Mouse (Mus musculus): ENCODE measurements around the gene Fastkd5. TPM values are rescaled to one million over a fixed set of nuclear protein-coding genes. Genes with fewer than 3 reads are reported as not detected.
"Not testable (repeated sequence)": the region's sequence is repeated elsewhere in the genome, so short reads cannot be mapped to it uniquely, and the experiment has no call there.

The Fastkd5 gene
- polyA plus RNA-seq, 1 experiment, result 6.9 TPM

DNA sequence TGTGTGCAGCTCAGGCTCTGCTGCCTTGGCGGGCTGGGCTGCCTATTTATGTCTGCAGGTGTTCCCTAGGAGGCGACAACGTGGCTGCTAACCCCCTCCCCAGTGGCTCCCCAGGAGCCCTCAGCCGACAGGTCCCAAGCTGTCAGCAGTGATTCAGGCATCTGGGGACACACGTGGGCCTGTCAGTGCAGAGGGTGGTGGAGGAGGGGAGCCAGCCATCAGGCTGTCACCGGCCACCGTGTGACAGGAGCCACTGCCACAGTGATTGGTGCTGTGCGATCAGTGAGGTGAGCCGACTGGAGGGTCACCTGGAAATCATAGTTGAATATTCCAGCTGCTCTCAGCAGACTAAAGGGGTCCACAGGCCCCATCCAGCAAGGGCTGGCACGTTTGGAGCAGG, 47.3 kb downstream of the Fastkd5 start, which contains the start of gene Avp:
TSS of gene Avp (minus strand) at position 3 of the 400 bp plus-strand sequence.
- Histone ChIP-seq H3ac (ENCODE audit: control insufficient read depth, insufficient read length, low read depth) (no peak within 1 kb of the TSS), H3K36me3 (ENCODE audit: control insufficient read depth, insufficient read depth) (no peaks in the 10 kb centered on the region), H3K79me3 (ENCODE audit: low read depth) (no peaks in the 10 kb centered on the region), H3K27me3 (ENCODE audit: control insufficient read depth, insufficient read depth, insufficient read length) (peaks cover 19% of the 10 kb centered on the region), H3K4me3 (ENCODE audit: insufficient read depth, poor library complexity, severe bottlenecking) (no peak within 1 kb of the TSS), H3K79me2 (ENCODE audit: control insufficient read depth, insufficient read depth) (no peaks in the 10 kb centered on the region)
- TF ChIP-seq FOSL1 (IDR thresholded peaks at IDR 0.05; ENCODE audit: insufficient read depth, low read length, poor library complexity, severe bottlenecking) (no peak), CTCF (IDR thresholded peaks at IDR 0.05; ENCODE audit: control insufficient read depth, insufficient read depth, insufficient read length) (no peak), CEBPB (IDR thresholded peaks at IDR 0.05; ENCODE audit: low read depth) (no peak), MYOD1 (IDR thresholded peaks at IDR 0.05; ENCODE audit: control insufficient read depth, insufficient read length, low read depth) (no peak), MYOG (IDR thresholded peaks at IDR 0.05; ENCODE audit: control insufficient read depth, extremely low read depth, insufficient read length) (no peak), USF1 (IDR thresholded peaks at IDR 0.05; ENCODE audit: low read depth) (no peak), MAX (IDR thresholded peaks at IDR 0.05) (no peak)

DNA sequence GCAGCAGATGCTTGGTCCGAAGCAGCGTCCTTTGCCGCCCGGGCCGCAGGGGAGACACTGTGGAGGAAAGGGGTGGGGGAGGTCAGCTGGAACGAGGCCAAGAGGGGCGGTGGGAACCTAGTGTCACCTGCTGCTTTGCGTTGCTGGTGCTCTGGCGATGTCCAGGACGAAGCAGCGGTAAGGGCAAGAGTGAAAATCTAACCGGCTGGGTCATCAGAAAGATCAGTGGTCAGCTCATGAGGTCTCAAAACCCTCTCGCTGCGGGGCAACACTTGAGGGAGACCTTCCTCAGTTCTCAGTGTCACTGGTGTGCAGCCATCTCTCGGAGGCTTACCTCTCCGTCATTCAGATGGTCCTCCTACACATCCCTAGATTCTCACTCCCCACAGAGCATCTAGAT, 48.6 kb downstream of the Fastkd5 start:
- no peaks in the 10 kb centered on the region for H3K79me2 ChIP-seq (ENCODE audit: control insufficient read depth, insufficient read depth)
- H3K27me3 ChIP-seq (ENCODE audit: control insufficient read depth, insufficient read depth, insufficient read length), result peaks cover 19% of the 10 kb centered on the region
- no peak overlapping the region for H3K4me3 ChIP-seq (ENCODE audit: insufficient read depth, poor library complexity, severe bottlenecking)
- H3K36me3 ChIP-seq (ENCODE audit: control insufficient read depth, insufficient read depth), result no peaks in the 10 kb centered on the region
- no peaks in the 10 kb centered on the region for H3K79me3 ChIP-seq (ENCODE audit: low read depth)
- no peak overlapping the region for H3ac ChIP-seq (ENCODE audit: control insufficient read depth, insufficient read length, low read depth)
- no peak for TF ChIP-seq USF1 (IDR thresholded peaks at IDR 0.05; ENCODE audit: low read depth)
- no peak for TF ChIP-seq CEBPB (IDR thresholded peaks at IDR 0.05; ENCODE audit: low read depth)
- no peak for TF ChIP-seq MYOG (IDR thresholded peaks at IDR 0.05; ENCODE audit: control insufficient read depth, extremely low read depth, insufficient read length)
- TF ChIP-seq CTCF (IDR thresholded peaks at IDR 0.05; ENCODE audit: control insufficient read depth, insufficient read depth, insufficient read length), result no peak
- TF ChIP-seq FOSL1 (IDR thresholded peaks at IDR 0.05; ENCODE audit: insufficient read depth, low read length, poor library complexity, severe bottlenecking), result no peak
- TF ChIP-seq MYOD1 (IDR thresholded peaks at IDR 0.05; ENCODE audit: control insufficient read depth, insufficient read length, low read depth), result no peak
- TF ChIP-seq MAX (IDR thresholded peaks at IDR 0.05), result no peak

DNA sequence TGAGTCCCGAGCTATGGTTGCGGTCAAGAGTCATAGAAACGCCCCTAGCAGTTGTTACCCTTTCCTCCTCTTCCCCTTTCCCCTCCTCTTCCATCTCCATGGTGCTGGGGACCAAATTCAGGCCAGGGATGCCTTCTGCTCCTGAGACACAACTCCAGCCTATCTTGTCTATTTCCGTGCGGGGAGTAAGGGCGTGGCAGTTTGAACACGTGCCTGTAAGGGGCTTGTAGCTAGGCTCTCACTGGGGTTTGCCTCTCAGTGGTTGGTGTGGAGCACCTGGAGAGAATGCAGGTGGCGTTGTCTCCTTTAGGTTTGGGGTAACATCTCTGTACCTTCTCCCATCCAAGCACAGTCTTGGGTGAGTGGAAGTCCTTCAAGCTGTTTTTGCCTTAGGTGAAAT, 50.0 kb downstream of the Fastkd5 start:
- Histone ChIP-seq H3K79me2 (ENCODE audit: control insufficient read depth, insufficient read depth) (no peaks in the 10 kb centered on the region), H3K79me3 (ENCODE audit: low read depth) (no peaks in the 10 kb centered on the region), H3K4me3 (ENCODE audit: insufficient read depth, poor library complexity, severe bottlenecking) (no peak overlapping the region), H3ac (ENCODE audit: control insufficient read depth, insufficient read length, low read depth) (no peak overlapping the region), H3K27me3 (ENCODE audit: control insufficient read depth, insufficient read depth, insufficient read length) (peaks cover 19% of the 10 kb centered on the region), H3K36me3 (ENCODE audit: control insufficient read depth, insufficient read depth) (no peaks in the 10 kb centered on the region)
- TF ChIP-seq USF1 (IDR thresholded peaks at IDR 0.05; ENCODE audit: low read depth) (no peak), MYOD1 (IDR thresholded peaks at IDR 0.05; ENCODE audit: control insufficient read depth, insufficient read length, low read depth) (no peak), FOSL1 (IDR thresholded peaks at IDR 0.05; ENCODE audit: insufficient read depth, low read length, poor library complexity, severe bottlenecking) (no peak), CEBPB (IDR thresholded peaks at IDR 0.05; ENCODE audit: low read depth) (no peak), MAX (IDR thresholded peaks at IDR 0.05) (no peak), MYOG (IDR thresholded peaks at IDR 0.05; ENCODE audit: control insufficient read depth, extremely low read depth, insufficient read length) (no peak), CTCF (IDR thresholded peaks at IDR 0.05; ENCODE audit: control insufficient read depth, insufficient read depth, insufficient read length) (no peak)

DNA sequence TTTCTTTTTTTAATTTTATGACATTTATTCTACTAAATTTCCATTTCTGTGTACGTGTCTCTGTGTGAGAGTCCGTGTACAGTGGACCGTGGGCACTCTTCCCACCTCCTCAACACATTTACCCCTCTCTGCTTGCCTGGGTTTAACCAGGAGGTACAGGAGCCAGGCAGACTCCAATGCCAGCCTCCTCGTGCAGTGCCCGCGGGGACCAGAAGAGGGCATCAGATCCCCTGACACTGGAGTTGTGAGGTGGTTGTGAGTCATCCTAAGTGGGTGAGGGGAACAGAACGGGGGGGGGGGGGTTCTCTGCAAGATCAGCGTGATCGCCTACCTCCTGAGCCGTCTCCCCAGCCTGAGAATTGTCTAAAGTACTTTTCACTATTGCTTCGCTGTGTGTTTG, 51.7 kb downstream of the Fastkd5 start:
- no peaks in the 10 kb centered on the region for H3K79me2 ChIP-seq (ENCODE audit: control insufficient read depth, insufficient read depth)
- H3K79me3 ChIP-seq (ENCODE audit: low read depth), result no peaks in the 10 kb centered on the region
- no peak overlapping the region for H3ac ChIP-seq (ENCODE audit: control insufficient read depth, insufficient read length, low read depth)
- peaks cover 19% of the 10 kb centered on the region for H3K27me3 ChIP-seq (ENCODE audit: control insufficient read depth, insufficient read depth, insufficient read length)
- TF ChIP-seq USF1 (IDR thresholded peaks at IDR 0.05; ENCODE audit: low read depth) (no peak), MYOD1 (IDR thresholded peaks at IDR 0.05; ENCODE audit: control insufficient read depth, insufficient read length, low read depth) (no peak), MAX (IDR thresholded peaks at IDR 0.05) (peak; percentile 41), FOSL1 (IDR thresholded peaks at IDR 0.05; ENCODE audit: insufficient read depth, low read length, poor library complexity, severe bottlenecking) (no peak), CEBPB (IDR thresholded peaks at IDR 0.05; ENCODE audit: low read depth) (no peak), MYOG (IDR thresholded peaks at IDR 0.05; ENCODE audit: control insufficient read depth, extremely low read depth, insufficient read length) (no peak), CTCF (IDR thresholded peaks at IDR 0.05; ENCODE audit: control insufficient read depth, insufficient read depth, insufficient read length) (peak; percentile 84)
- H3K4me3 ChIP-seq (ENCODE audit: insufficient read depth, poor library complexity, severe bottlenecking), result no peak overlapping the region
- no peaks in the 10 kb centered on the region for H3K36me3 ChIP-seq (ENCODE audit: control insufficient read depth, insufficient read depth)

DNA sequence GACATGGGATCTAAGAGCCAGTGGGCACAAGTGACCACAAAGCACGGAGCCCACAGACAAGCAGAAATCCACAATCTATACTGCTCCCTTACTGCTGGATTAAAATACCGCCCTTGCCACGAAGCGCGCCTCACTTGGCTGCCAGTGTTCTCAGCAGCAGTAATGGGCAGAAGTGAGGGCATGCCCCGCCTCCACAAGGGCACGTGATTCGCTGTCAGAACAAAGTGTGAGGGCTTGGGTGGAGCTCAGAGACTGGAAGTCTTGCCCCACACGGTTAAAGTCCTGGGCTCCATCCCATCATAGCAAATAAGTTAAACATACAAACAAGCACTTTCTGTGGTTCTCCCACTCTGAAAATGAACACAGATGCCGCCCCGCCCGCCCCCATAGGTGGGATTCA, 52.2 kb downstream of the Fastkd5 start:
- Histone ChIP-seq H3ac (ENCODE audit: control insufficient read depth, insufficient read length, low read depth) (peak overlapping the region; percentile 27), H3K79me2 (ENCODE audit: control insufficient read depth, insufficient read depth) (no peaks in the 10 kb centered on the region), H3K36me3 (ENCODE audit: control insufficient read depth, insufficient read depth) (no peaks in the 10 kb centered on the region), H3K27me3 (ENCODE audit: control insufficient read depth, insufficient read depth, insufficient read length) (peaks cover 18% of the 10 kb centered on the region), H3K79me3 (ENCODE audit: low read depth) (no peaks in the 10 kb centered on the region), H3K4me3 (ENCODE audit: insufficient read depth, poor library complexity, severe bottlenecking) (no peak overlapping the region)
- TF ChIP-seq CTCF (IDR thresholded peaks at IDR 0.05; ENCODE audit: control insufficient read depth, insufficient read depth, insufficient read length) (no peak), MYOD1 (IDR thresholded peaks at IDR 0.05; ENCODE audit: control insufficient read depth, insufficient read length, low read depth) (no peak), USF1 (IDR thresholded peaks at IDR 0.05; ENCODE audit: low read depth) (peak; percentile 97), CEBPB (IDR thresholded peaks at IDR 0.05; ENCODE audit: low read depth) (no peak), FOSL1 (IDR thresholded peaks at IDR 0.05; ENCODE audit: insufficient read depth, low read length, poor library complexity, severe bottlenecking) (no peak), MYOG (IDR thresholded peaks at IDR 0.05; ENCODE audit: control insufficient read depth, extremely low read depth, insufficient read length) (no peak), MAX (IDR thresholded peaks at IDR 0.05) (peak; percentile 69)

DNA sequence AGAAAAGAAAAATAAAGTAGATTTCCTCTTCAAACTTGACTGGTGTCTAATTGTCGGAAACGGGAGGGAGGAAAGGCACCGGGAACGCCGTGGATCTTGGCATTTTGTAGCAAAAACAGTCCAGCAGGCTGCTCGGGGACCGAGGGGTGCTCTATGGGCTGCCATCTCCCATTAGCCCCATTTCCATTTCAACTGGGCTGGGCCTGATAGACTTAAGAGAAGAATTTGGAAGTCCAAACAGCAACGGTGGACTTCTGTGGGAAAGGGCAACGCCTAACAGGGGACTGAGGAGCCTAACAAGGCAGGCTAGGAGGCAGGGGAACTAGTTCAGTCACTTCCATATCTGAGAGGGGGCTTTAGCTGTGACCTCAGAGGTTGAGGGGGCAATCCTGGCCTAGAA, 52.8 kb downstream of the Fastkd5 start:
- Histone ChIP-seq H3K79me3 (ENCODE audit: low read depth) (no peaks in the 10 kb centered on the region), H3K27me3 (ENCODE audit: control insufficient read depth, insufficient read depth, insufficient read length) (peaks cover 15% of the 10 kb centered on the region), H3K79me2 (ENCODE audit: control insufficient read depth, insufficient read depth) (no peaks in the 10 kb centered on the region), H3ac (ENCODE audit: control insufficient read depth, insufficient read length, low read depth) (no peak overlapping the region), H3K4me3 (ENCODE audit: insufficient read depth, poor library complexity, severe bottlenecking) (no peak overlapping the region), H3K36me3 (ENCODE audit: control insufficient read depth, insufficient read depth) (no peaks in the 10 kb centered on the region)
- TF ChIP-seq CTCF (IDR thresholded peaks at IDR 0.05; ENCODE audit: control insufficient read depth, insufficient read depth, insufficient read length), result no peak
- TF ChIP-seq CEBPB (IDR thresholded peaks at IDR 0.05; ENCODE audit: low read depth), result no peak
- no peak for TF ChIP-seq MYOD1 (IDR thresholded peaks at IDR 0.05; ENCODE audit: control insufficient read depth, insufficient read length, low read depth)
- no peak for TF ChIP-seq FOSL1 (IDR thresholded peaks at IDR 0.05; ENCODE audit: insufficient read depth, low read length, poor library complexity, severe bottlenecking)
- no peak for TF ChIP-seq USF1 (IDR thresholded peaks at IDR 0.05; ENCODE audit: low read depth)
- no peak for TF ChIP-seq MAX (IDR thresholded peaks at IDR 0.05)
- TF ChIP-seq MYOG (IDR thresholded peaks at IDR 0.05; ENCODE audit: control insufficient read depth, extremely low read depth, insufficient read length), result no peak

DNA sequence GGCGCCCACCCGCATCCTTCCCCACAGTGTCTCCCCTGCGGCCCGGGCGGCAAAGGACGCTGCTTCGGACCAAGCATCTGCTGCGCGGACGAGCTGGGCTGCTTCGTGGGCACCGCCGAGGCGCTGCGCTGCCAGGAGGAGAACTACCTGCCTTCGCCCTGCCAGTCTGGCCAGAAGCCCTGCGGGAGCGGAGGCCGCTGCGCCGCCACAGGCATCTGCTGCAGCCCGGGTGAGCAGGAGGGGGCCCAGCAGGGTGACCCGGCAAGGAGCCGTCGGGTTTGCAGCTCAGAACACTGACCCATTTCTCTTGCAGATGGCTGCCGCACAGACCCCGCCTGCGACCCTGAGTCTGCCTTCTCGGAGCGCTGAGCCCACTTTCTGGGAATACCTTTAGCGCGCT, 53.3 kb downstream of the Fastkd5 start:
- H3ac ChIP-seq (ENCODE audit: control insufficient read depth, insufficient read length, low read depth); H3K36me3 ChIP-seq (ENCODE audit: control insufficient read depth, insufficient read depth); H3K4me3 ChIP-seq (ENCODE audit: insufficient read depth, poor library complexity, severe bottlenecking); H3K79me2 ChIP-seq (ENCODE audit: control insufficient read depth, insufficient read depth); H3K79me3 ChIP-seq (ENCODE audit: low read depth): not testable (repeated sequence)
- H3K27me3 ChIP-seq (ENCODE audit: control insufficient read depth, insufficient read depth, insufficient read length), result peaks cover 15% of the 10 kb centered on the region

Data from C2C12 (cell line).